Mouse (Mus musculus): ENCODE data around the gene Dnaja2.

- TF ChIP-seq CTCF (IDR thresholded peaks at IDR 0.05; ENCODE audit: borderline replicate concordance, insufficient read depth, low read length) (no peak), POLR2A (IDR thresholded peaks at IDR 0.05; ENCODE audit: low read depth, low read length) (no peak)
Observed at GRCm38 (mm10) chr8:85524086-85524485, 31.1 kb downstream of the Dnaja2 start.
